Mouse (Mus musculus) embryonic fibroblast, embryonic 13.5 days (primary cell): ENCODE measurements around the gene Rab35. TPM values are rescaled to one million over a fixed set of nuclear protein-coding genes. Genes with fewer than 3 reads are reported as not detected.

ENCODE experiments used
- H3K27ac ChIP-seq: 2 replicates; pipeline ENCODE4 v1.5.1; 2012; ENCODE audit warnings: low read length, control low read depth, inconsistent platforms; ENCODE audit not compliant: insufficient read depth
- H3K4me1 ChIP-seq: 2 replicates; pipeline ENCODE4 v1.6.1; 2011; ENCODE audit warnings: low read length; ENCODE audit not compliant: control insufficient read depth, insufficient read depth
- H3K4me3 ChIP-seq: 2 replicates; pipeline ENCODE4 v1.5.1; 2011; ENCODE audit warnings: mild to moderate bottlenecking, control low read depth, low read length; ENCODE audit not compliant: insufficient read depth
- CTCF ChIP-seq: IDR thresholded peaks from 2 replicates; pipeline ENCODE4 v1.5.1; 2011; ENCODE audit warnings: mild to moderate bottlenecking, control low read depth, low read length, moderate library complexity, borderline replicate concordance; ENCODE audit not compliant: insufficient read depth
- POLR2A ChIP-seq: IDR thresholded peaks from 2 replicates; pipeline ENCODE4 v1.6.1; 2011; ENCODE audit warnings: low read depth, mild to moderate bottlenecking, control low read depth, low read length, moderate library complexity
- polyA plus RNA-seq: library from polyadenylated mRNA; stranded (reverse); fragments of >200 nt; gene quantifications from 2 replicates; pipeline ENCODE4 v1.2.4, GENCODE M21; 2011; ENCODE audit warnings: low read depth; ENCODE audit not compliant: missing spikeins, insufficient read length

Rab35 gene
- polyA plus RNA-seq, 1 experiment = 55.5 TPM

DNA sequence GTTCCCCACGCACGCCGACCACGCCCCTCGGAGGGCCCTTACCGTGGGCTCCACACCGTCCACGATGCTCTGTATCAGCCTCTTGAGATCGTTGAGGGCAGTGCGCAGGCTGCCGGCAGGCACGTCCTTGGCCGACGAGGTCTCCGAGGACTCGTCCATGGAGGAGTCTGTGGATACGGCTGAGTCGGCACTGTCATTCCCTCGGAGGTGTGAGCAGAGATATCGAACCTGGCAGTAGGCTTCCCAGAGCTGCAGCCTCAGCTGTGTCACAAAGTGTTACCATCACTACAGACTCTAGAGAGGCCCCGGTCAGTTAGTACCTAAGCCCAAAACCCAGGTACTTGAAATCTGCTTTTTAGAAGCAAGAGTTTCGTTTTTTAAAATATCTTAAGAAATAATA lies 30.9 kb downstream of the Rab35 start:
- TF ChIP-seq POLR2A = no peak
- TF ChIP-seq CTCF = no peak
- no peak overlapping the region for H3K27ac ChIP-seq
- H3K4me3 ChIP-seq = no peak overlapping the region
- no peaks in the 10 kb centered on the region for H3K4me1 ChIP-seq

DNA sequence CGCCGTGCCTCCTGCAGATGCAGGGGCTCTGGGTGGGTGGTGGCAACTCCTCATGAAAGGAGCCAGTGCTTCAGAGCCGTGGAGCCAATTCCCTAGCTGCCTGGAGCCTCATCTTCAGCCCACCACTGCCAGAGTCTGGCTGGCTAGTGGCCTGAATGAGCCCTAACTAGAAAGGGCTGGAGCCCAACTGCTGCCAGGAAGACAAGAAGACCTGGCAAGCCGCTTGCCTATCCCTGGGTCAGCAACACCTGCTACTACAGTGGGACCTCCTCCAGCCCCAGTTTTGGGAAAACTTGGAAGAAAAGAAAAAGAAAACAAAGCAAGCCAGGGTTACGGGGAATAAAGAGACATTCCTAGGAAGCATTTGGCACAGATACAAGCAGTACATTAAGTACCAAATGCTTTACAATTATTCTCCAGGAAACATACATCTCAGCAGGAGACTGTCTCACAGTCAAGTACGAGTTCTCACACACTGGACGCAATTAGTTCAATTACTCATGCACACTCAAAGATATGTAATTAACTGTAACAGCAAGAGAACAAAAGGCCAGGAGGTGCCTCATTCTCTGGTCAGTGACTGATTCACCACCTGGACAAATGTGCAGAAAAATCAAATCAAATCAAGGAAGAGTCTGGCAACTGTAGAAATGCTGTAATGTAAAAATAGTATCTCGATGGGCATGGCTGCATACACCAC lies 34.8 kb downstream of the Rab35 start:
- Histone ChIP-seq H3K4me3 (no peak overlapping the region), H3K4me1 (no peaks in the 10 kb centered on the region), H3K27ac (no peak overlapping the region)
- TF ChIP-seq CTCF (no peak), POLR2A (no peak)

DNA sequence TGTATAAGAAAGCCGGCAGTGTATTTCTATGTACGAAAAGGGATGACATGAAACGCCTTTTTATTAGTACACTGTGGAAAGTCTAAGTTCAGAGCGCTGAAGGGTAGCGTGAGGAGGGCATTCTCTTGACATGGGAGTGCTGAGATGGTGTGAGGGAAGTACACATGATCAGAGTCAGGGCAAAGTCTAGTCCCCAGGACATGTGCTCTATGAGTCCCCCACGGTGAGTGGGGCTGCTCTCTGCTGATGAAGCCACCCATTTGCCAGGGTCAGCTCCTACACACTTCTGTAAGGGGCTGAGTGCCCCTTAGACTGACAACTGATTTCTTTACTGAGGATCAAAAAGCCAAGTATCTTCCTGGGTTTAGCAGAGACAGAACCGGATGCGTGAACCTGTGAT lies 35.5 kb downstream of the Rab35 start:
- Histone ChIP-seq H3K4me1 (no peaks in the 10 kb centered on the region), H3K27ac (no peak overlapping the region)

DNA sequence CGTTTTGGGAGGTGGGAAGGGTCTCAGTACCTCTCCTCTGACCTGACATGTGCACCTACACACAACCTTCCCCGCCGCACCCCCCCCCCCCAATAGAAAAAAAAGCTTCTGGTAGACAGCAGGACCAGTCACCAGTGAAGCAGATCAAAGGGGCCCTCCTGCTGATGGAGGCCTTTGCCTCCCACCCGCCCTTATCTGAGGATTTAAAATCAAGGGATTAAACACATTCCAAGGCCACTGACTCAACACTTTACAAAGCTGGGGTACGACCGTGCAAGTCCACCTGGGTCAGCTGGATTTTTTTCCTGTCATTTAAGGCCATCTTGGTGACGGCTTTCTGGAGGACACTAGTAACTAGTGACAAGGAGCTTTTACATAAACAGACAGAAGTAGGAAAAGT lies 36.2 kb downstream of the Rab35 start:
- Histone ChIP-seq H3K4me3 (no peak overlapping the region), H3K4me1 (no peaks in the 10 kb centered on the region), H3K27ac (no peak overlapping the region)
- TF ChIP-seq POLR2A (no peak), CTCF (no peak)

More for the DNA sequence above, 35.5 kb downstream of the Rab35 start:
- TF ChIP-seq CTCF = no peak
- TF ChIP-seq POLR2A = no peak
- no peak overlapping the region for H3K4me3 ChIP-seq

DNA sequence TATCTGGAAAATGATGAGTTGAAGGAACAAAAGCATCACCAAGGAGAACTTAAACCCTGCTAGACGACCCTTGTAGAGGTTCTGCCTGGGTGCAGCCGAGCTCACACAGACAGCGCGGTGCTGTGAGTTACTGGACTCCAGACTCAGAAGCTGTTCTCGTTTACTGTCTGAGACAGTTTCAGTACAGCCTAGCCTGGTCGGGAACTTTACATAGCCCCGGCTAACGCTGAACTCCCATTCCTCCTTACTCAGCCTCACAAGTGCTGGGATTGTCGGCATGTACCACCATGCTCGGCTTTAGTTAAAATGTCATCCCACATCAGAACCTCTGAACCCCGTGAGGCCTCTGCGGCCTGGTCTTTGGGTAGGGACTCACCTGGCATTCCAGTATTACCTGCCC lies 37.3 kb downstream of the Rab35 start:
- TF ChIP-seq POLR2A (no peak), CTCF (no peak)

DNA sequence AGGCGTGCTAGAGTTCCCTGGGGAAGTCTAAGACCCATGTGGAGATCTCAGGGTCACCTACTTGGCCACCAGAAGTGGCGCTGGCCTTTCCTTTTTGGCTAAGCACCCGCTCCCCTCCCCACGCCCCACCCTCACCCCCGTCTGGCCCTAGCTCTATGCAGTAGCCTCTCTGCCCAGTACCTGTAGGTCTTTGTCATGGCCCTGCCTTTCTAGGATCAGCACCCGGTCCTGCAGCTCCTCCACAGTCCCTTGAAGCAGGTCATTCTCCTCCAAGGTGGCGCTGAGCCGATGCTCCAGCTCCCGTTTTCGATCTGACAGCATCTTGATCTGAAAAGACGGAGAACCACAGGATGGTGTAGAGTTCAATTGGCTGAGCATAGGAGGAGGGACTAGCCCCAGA lies 38.3 kb downstream of the Rab35 start:
- H3K4me1 ChIP-seq = no peaks in the 10 kb centered on the region
- no peak overlapping the region for H3K4me3 ChIP-seq
- H3K27ac ChIP-seq = no peak overlapping the region
- TF ChIP-seq CTCF = no peak
- TF ChIP-seq POLR2A = no peak

More for the DNA sequence above, 37.3 kb downstream of the Rab35 start:
- Histone ChIP-seq H3K4me1 (no peaks in the 10 kb centered on the region), H3K4me3 (no peak overlapping the region), H3K27ac (no peak overlapping the region)

GRCm38 (mm10) chr5:115670406-115670805 lies 38.7 kb downstream of the Rab35 start:
- no peak for TF ChIP-seq POLR2A
- TF ChIP-seq CTCF = no peak
- no peak overlapping the region for H3K27ac ChIP-seq
- no peaks in the 10 kb centered on the region for H3K4me1 ChIP-seq
- H3K4me3 ChIP-seq = no peak overlapping the region

- no peak overlapping the region for H3K4me3 ChIP-seq
- TF ChIP-seq CTCF (no peak), POLR2A (no peak)
- H3K27ac ChIP-seq = no peak overlapping the region
- H3K4me1 ChIP-seq = no peaks in the 10 kb centered on the region
Observed at GRCm38 (mm10) chr5:115671846-115672245, 40.1 kb downstream of the Rab35 start.

DNA sequence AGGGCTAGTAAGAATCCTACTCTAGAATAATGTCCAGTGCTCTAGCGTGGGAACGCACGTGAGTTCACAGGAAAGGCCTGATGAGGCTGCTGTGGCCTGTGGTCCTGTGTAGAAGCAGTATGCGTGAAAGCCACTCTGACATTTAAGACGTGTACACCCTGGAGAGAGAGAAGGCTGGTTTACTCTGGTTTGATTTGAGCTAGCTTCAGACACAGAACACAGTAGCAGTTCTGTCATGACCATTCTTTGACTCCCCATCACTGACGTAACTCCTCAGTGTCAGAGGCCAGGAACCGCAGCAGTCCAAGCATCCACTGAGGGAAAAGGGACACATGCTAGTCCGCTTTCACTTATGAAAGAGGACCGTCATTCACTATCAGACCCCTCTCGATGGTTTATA lies 53.4 kb downstream of the Rab35 start:
- no peak for TF ChIP-seq POLR2A
- TF ChIP-seq CTCF = no peak
- no peak overlapping the region for H3K4me3 ChIP-seq
- no peaks in the 10 kb centered on the region for H3K4me1 ChIP-seq
- H3K27ac ChIP-seq = no peak overlapping the region

- no peaks in the 10 kb centered on the region for H3K4me1 ChIP-seq
- H3K27ac ChIP-seq = no peak overlapping the region
- no peak overlapping the region for H3K4me3 ChIP-seq
- TF ChIP-seq POLR2A (no peak), CTCF (no peak)
Observed at GRCm38 (mm10) chr5:115686716-115687115, 55.0 kb downstream of the Rab35 start.
